Mouse (Mus musculus): Measurements from ENCODE around the gene Obox5.
"Not testable (repeated sequence)": the region's sequence is repeated elsewhere in the genome, so short reads cannot be mapped to it uniquely, and the experiment has no call there.

The Obox5 gene

GRCm38 (mm10) chr7:15749831-15750230 lies at the start of gene Obox5:
Gene Obox5, plus strand, starts transcription at chr7:15750131.
- not testable (repeated sequence) for DNase-seq

DNA sequence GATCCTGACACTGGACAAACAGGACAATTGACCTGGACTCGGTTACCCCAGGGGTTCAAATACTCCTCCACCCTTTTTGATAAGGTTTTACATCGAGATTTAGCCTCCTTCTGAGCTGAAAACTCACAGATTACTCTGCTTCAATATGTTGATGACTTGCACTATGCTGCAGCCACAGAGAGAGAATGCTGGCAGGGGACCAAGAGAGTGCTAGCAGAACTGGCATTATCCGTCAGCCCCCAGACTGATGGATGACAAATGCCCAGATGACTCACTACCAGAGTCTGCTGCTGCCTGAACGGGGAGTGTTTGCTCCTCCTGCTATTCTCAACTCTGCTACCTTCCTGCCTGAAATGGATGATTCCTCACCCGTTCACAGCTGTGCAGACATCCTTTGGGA lies 635 bp upstream of the Obox5 start:
- DNase-seq, result not testable (repeated sequence)
